Mouse (Mus musculus) liver, embryonic 14.5 days (tissue): ENCODE data around the gene Nme1.

Experiments used
- CTCF ChIP-seq: IDR thresholded peaks from 2 replicates; pipeline ENCODE4 v1.5.1; 2016; ENCODE audit warnings: antibody characterized with exemption, low read depth, control low read depth
- EP300 ChIP-seq: IDR thresholded peaks from 2 replicates; pipeline ENCODE4 v1.6.1; 2016; ENCODE audit warnings: antibody characterized with exemption, low read depth

GRCm38 (mm10) chr11:93972951-93973350, 4.6 kb upstream of the Nme1 start:
- no peak for TF ChIP-seq CTCF
- no peak for TF ChIP-seq EP300
